Mouse (Mus musculus) embryo, embryonic 9.5 days (tissue): Measurements from ENCODE around the gene Faxc.
A peak's percentile ranks its signal among the peaks of the same experiment; 100 is the strongest.

Experiments
- DNase-seq: peaks from one replicate; pipeline ENCODE4 v3.0.0-alpha.2; 2017; ENCODE audit errors: extremely low spot score

Gene Faxc

DNA sequence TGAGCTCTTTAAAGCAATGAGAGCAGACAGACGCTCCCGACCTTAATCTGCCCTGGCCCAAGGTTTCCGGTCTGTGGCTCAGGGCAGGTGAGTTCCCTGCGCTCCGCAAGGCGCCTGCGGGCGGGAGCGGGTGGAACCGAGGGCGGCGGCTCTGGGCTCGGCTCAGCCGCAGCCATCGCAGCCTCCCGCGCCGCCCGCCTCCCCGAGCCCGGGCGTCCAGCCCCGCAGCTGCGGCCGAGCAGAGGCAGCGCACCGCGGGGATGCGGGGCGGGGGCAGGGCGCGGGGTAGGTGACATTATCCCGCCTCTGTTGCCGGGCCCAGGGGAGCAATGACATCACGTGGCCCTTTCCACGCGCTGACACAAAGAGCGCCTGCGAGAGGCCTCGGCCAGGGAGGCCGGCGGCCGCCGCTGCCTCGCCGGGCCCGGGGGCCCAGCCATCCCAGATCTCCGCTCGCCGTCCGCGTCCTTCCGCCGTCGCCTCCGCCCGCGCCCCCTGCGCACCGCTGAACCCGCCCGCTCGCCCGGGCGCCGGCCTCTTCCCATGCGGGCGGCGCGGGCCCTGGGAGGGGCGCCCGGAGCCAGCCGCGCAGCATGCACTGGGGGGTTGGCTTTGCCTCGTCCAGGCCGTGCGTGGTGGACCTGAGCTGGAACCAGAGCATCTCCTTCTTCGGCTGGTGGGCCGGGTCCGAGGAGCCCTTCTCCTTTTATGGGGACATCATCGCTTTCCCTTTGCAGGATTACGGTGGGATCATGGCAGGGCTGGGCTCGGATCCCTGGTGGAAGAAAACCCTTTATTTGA is at the start of gene Faxc:
TSS of gene Faxc (plus strand) at position 359 of the 801 bp plus-strand sequence.
- peak; percentile 80 for DNase-seq

DNA sequence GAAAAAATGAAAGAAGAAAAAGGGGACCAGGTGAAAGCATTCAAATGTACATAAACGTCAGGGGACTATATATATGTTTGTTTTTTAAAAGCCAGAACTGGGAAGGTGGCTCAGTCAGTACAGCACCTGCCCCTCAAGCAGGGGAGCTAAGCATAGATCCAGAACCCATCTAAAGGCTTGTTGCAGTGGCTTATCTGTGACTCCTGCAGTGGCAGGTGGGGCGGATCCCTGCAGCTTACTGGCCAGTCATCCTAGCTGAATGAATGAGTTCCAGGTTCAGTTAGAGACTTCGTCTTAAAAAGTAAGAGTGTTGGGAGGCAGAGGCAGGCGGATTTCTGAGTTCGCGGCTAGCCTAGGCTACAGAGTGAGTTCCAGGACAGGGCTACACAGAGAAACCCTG is 48.3 kb upstream of the Faxc start:
- no peak for DNase-seq

DNA sequence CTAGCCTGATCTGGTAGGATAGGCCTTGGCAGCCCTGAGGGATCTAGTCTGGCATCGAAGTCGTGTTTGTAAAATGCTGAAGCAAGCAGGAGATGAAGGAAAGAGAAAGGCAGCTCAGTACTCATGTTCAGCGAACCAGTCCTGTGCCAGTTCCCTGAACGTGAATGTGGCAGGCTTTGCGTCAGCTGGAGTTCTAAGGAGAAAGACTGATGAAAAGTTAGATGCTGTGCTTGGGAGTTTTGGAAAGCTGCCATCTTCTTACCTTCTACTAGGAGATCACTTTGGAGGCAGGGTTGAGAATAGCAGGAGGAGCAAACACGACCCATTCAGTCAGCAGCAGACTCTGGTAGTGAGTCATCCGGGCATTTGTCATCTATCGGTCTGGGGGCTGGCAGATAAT is 45.3 kb upstream of the Faxc start:
- DNase-seq: no peak

DNA sequence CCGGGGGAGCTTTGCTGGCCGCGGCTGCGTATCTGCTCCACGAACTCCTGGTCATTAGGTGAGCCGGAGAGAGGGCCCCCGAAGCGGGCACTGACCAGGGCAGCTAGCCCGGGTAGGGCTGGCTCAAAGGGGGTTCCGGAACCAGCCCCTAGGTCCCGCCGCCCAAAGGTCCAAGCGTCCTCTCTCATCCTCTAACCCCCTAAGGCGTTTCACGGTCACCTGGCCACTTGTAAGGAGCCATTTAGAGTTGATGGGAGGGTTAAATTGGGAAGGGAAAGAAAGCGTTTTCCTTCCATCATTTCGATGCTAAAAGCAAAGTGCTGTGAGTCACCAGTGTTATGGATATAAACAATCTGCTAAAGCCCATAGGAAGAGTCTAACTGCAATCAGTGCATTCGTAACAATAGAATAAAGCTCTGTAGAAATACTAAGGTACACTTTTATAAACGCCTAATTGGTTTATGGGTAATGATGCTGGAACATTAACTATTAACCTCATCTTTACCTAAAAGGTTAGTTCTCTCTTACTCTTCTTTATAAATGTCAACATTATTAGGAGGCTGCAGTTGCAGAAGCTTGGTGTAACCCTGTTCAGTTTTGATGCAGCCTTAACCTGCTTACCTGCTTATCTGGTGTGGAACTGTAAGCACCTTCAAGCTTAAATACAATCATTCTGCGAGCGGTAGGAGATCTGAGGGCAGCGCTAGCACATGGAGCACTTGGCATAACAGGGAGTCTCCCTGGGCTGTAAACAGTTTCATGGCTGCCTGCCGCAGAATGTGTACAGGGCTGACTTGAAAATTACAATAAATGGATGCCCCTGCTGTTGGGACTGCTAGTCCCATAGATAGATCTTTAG is 872 bp downstream of the Faxc start:
- DNase-seq: no peak

DNA sequence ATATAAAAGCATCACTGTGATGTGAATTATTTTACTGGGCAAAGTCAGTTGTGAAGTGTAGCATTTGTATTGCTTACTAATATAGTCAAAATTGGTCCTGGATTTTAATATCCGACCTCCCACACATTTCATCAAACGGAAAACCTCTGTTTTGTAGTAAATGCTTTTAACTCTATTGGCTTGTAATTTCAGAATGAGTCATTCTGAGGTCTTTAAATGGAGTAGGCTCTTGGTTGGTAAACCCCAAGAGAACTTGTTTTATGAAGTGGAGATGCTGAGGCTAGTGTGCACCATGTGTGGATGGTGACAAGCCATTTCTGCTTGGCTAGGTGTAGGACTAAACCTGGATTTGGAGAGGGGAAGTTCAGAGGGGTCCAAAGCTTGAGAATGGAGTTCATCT is 4.2 kb downstream of the Faxc start:
- DNase-seq: no peak

DNA sequence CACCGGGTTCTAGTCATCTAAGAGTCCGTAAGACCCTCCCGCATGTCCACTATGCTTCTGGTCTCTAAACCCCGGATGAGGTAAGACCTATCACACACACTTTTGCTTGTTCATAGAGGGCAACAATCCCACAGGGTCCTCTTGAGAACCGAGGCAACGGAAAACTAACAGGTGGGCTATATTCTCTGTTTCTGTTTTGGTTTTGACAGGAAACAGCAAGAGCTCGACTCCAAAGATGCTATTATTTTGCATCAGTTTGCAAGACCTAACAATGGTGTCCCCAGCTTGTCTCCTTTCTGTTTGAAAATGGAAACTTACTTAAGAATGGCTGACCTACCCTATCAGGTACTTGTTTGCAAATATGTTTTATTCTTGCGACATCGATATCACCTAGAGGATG is 5.3 kb downstream of the Faxc start:
- DNase-seq: no peak

DNA sequence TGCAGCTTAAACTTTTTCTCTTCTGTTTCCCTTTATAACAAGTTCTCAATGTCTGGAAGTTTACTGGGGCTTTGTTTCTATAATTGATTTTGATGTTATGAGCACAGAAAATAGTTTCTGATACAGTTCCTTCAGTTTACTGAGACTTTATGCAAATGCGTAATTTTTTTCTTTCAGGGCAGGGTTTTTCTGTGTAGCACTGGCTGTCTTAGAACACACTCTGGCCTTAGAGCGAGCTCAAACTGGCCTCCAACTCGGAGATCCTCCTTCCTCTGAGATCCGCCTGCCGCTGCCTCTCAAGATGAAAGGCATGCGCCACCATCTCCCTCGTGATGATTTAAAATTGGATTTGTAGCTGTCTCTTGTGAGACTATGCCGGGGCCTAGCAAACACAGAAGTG is 6.8 kb downstream of the Faxc start:
- DNase-seq: no peak

DNA sequence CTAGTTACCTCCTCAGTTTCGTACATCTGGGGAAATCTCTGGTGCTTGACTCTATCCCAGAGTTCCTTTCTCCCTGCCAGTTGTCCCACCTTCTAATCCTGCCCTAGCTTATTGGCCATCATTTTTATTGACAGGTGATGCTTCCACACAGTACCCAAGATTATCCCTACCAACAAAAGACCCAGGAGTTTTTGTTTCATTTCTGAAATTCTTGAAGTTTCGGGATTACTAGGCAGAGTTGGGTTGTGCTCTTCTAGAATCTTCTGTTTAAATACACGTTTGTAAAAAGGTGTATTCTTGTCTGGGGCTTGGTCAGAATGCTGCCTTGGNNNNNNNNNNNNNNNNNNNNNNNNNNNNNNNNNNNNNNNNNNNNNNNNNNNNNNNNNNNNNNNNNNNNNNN is 13.5 kb downstream of the Faxc start:
- DNase-seq: no peak

DNA sequence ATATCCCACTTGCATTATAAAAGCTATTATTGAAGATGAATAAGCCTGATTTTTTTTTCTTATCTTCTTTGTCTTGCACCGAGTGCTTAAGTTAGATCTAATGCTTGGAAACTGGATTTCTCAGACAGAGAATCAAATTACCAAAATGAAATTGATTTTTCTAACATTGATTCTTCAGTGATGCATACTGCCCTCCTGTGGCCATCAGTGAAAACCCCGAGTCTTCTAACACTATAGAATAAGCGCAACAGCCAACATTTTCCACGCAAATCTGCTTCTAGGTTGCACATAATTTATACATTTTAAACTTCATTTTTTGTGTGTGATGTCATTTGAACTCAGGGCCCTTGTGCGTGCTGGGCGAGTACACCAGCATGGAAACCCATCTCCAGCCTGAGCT is 20.3 kb downstream of the Faxc start:
- DNase-seq: no peak

DNA sequence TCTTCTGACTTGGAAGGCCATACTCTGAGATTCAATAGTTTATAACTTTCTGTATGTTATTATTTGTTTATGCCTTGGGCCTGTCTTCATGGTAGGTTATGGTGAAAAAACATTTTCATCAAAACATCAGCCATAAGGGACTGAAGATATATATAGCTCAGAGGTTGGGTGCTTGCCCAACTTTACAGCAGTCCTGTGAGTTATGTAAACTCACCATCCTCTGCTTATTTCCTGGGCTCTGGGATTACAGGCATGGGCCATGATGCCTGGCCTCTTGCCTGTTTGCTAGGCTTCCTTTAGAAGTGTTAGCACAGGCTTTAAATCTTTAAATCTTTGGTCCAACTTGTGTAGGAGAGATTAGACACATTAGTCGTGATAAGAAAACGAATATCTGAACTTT is 21.1 kb downstream of the Faxc start:
- no peak for DNase-seq

DNA sequence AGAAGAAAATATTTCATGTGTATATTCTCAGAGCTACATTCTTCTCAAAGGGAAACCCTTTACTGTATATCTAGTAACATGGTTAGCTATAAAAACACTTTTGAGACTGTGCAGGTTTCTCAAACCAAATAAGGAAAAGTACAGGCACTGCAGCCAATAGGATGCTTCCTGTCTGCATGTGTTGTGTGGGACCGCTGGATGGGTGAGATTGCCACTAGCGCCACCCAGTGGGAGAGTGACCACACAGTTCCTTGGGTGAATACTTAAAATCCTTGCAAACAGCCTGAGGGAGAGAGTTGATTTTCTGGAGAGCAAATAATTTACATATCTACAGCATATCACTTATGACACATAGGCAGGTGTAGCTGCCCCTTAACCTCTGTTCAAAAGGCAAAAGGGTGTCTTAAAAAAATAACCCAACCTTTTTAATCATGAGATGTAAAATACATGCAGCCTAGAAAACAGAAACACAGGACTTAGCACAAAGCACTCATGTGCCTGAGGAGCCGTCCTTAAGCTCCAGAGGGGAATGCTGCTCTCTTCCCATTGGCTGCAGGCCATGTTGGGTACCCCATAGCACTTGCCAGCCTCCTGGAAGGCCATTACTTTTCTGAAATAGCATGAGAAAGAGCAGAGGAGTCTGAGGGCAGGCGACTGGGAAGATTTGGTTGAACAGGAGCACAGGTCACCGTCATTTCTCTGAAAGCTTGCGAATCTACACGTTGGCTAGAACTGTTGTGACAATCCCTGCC is 26.6 kb downstream of the Faxc start:
- peak; percentile 59 for DNase-seq

DNA sequence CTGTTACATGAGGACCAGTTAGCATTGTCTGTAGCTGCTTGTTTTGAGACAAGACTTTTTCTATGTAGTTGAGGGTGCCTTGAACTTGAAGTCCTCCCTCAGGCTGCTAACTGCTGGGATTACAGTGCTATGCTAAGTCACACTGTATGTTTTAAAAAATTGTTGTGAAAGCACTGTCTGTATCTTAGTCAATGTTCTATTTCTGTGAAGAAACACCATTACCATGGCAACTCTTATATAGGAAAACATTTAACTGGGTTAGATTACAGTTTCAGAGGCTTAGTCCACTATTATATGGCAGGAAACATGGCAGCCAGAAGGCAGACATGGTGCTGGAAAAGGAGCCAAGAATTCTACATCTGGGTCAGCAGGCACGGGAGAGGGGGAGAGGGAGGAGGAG is 40.8 kb downstream of the Faxc start:
- no peak for DNase-seq

DNA sequence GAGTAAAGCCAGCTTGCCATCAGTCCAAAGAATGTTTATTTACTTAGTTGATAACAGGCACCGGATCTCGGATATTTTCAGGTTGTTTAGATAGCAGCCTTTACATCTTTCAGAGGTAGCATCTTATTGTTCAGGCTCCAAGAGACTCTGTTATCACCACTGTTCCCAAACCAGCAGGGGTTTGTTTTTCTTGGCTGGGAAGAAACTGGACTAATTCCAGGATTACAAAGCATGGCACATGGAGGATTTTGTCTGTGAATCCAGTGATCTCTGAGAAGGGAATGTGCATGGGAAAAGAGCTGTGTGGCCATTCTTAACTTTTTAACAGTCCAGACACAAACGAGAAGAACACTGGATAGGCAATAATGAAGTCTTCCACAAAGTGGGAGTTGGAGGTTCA is 43.0 kb downstream of the Faxc start:
- DNase-seq: no peak

DNA sequence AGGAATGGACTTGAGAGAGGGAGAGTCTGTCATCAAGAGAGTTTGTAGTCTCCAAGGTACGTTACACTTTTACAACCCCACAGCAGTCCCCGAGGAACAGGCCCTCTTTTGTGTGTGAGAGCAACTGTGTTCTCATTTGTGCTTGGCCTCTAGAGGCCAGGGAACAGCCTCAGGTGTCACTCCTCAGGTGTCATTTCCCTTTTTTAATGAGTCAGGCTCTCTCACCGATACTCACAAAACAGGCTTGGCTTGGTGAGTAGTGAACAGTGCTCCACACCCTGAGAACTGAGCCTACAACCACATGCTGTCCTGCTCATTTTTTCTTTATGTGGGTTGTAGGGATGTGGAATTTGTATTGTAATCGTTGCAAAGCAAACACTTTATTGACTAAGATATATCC is 49.3 kb downstream of the Faxc start:
- DNase-seq: no peak

DNA sequence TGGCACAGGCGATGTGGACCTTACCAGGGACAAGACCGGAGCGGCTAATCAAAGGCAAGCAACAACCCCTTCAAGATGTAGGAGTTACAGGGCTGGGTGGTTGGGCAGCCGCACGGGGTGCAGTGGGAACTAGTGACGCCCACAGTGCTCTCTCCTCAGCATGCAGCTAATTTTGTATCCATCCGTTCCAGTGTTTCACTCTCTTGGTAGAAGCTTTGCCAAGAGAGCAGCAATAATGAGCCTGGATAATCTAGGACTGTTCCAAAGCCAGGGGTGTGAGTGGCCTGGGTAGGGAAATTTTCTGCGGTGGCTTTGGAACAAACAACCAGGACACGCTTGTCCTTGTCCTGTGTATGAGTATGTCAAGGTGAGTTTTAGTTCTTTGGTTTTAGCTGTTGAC is 51.3 kb downstream of the Faxc start:
- DNase-seq: no peak

DNA sequence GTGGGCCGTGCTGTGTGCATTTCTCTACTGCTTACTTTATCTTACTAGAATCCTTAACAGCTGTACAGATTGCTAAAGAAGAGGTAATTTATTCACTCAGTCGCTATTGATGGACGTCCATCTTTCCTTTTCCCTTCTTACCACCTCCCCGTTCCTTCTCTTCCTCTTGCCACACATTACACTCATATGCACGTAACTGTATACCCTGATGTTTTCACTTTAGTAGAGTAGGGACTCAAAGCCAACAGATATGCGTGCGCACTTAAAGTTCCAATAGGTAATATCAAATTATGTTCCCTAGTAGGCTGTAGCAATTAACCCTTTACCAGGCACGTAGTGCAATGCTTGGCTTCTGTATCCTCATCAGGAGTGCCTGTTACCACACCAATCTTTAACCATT is 55.7 kb downstream of the Faxc start:
- DNase-seq: no peak

DNA sequence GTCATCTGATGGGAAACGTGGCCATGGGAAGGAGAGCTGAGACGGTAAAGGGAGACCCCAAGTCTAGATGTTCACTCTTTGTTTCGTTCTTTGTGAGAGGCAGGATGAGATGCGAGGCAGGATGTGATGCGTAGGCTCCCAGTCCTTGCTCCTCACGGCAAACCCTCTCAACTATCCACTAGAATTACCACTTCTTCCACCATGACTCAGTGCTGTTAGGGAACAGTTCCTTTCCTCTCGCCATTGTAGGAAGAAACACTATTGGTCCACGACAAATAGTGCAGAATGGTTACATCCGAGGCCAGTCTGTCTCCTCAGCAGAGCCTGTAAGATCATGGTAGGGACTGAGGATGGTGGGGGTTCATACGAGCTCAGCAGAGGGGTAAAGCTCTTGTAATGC is 56.3 kb downstream of the Faxc start:
- DNase-seq: no peak

DNA sequence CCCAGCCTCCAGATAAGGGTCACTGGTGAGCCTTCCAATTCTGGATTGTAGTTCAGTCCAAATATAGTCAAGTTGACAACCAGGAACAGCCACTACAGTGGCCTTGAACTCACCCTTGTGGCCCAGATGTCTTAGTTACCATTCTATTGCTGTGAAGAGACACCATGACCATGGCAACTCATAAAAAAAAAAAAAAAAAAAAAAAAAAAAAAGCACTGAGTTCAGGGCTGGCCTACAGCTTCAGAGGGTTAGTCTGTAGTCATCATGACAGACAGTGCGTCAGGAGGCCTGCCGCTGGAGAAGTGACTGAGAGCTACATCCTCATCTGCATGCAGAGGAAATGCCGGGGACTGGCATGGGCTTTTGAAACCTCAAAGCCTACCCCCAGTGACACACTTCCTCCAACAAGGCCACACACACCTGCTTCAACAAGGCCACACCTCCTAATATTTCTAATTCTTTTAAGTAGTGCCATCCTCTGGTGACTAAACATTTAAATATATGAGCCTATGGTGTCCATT is 58.5 kb downstream of the Faxc start:
- DNase-seq: no peak

DNA sequence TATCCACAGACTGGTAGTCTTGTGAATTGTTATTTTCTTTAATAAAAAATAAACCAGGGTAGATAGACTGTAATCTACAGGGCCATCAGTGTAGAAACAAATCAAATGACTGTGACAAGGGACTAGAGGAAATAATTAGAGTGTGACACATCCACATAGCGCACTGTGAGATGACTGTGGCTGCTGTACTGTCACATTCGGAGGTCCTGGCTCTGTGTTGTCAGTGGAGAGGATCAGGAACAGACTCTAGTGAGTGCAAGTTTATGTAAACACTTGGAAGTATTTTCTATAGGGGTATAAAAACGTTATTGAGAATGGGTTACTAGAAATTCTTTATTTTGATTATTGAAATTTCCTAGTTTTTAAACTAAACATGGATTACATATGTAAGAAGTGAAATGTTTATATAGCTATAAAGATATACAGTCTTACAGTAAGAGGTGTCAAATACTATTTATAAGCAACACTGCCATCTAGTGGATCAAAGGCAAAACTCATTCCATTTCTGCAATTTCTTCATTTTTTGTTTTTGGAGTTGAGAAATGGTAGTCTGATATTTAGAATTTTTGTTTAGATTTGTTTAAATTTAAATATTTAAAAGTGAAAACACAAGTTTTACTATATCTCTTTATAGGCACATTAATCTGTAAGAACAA is 59.6 kb downstream of the Faxc start:
- no peak for DNase-seq

DNA sequence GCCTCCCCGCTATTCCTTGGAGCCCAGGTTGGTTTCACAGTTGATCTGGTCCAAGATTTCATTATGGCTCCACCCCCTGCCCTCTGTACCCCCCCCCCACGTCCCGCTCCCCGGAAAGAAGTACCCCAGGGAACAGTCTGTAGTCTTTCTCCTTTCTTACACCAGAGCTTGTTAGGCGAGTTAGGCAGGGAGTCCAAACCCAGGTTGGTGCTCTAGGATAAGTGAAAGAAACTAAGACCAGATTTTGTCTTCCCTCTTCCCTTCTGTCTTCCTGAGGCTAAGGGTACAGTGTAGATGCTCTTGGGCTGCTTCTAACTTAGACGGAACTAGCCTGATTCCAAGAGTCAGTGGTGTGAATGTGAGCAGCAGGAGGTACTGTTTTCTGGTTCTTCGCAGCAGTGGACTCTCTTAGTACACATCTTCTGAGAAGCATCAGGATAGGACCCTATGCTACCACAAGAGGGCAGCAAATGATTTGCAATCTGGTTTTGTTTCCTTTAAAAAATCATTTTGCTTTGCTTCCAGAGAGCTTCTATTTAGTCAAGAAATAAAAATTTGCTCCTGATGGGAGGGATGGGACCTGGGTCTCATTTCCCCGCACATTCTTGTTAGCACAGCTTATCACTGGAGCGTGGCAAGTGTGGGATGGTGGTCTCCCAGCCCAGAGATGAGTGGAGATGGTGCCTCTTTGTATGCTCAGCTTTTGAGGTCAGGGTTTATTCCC is 86.7 kb downstream of the Faxc start:
- DNase-seq: peak; percentile 58

DNA sequence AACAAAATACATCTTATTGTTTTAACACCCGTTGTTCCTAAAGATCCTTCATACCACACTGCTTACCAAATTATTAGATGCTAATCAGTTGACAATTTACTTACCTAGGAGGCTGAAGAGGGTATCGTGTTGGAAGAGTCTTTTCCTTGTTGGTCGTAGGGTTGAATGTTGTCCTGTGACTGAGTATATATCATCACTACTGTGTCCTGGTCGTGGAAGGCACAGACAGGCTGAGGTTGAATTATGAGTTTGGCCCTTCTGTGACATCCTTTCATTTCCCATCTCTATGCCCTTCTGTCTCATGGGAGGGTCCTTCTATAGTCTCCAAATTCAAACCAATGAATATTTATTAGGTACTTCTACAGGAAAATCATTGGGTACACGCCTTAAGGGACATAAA is 87.3 kb downstream of the Faxc start:
- DNase-seq: no peak
